Mouse (Mus musculus) cerebellum, adult (tissue): Measurements from ENCODE around the gene Plcb2.

Experiments used
- ATAC-seq: cut with Nextera tagmentation; 2 replicates; pipeline ENCODE4 v1.9.2; 2017; ENCODE audit warnings: mild to moderate bottlenecking, moderate library complexity, mixed read lengths; ENCODE audit not compliant: insufficient number of reproducible peaks, low FRiP score, low TSS enrichment

The Plcb2 gene

GRCm38 (mm10) chr2:118662902-118663803, 65.1 kb downstream of the Plcb2 start, which contains the start of gene Pak6:
Pak6 (plus strand) TSS chr2:118663303.
- ATAC-seq = no peak

- no peak for ATAC-seq
These were observed 66.3 kb downstream of the Plcb2 start for GRCm38 (mm10) chr2:118661891-118662290.

- peak; percentile 69 for ATAC-seq
These were observed 68.2 kb downstream of the Plcb2 start for GRCm38 (mm10) chr2:118659998-118660452.

DNA sequence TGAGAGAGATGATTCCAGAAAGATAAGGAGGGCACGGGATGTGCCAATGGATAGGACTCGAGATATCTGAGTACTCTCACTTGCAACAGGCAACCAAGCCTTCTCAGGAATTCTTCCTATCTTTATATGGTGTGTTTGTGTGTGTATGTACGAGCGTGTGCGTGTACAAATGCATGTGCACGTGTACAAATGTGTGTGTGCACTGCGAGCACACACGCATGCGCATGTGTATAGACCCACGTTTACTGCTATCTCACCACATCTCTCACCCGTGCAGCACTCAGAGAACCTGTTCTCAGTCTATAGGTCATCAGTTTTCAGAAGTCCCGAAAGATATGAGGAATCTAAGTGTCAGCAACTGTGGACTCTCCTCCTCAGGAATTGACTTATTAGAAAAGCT, 68.7 kb downstream of the Plcb2 start:
- 0 out of 2 replicates have a peak, but pooled peaks have one; percentile 5 for ATAC-seq

DNA sequence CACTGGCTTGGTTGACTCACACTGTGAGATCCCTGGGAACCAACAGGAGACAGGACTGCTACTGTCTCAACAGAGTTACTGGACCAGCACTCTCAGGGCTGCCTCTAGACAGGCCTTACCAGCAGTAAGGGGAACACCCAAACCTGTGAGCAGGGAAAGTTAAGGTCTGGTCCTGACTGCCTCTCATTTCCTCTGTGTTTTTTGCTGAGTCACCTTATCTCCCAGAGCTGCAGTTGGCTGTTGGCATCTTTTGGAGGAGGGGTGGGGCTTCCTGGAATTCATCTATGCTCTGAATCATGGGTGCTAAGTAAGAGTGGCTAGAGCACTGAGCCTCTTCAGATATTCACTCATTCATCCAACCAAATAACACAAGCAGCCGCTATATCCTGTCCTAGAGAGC, 69.2 kb downstream of the Plcb2 start:
- no peak for ATAC-seq

- ATAC-seq = no peak
These were observed 69.8 kb downstream of the Plcb2 start for GRCm38 (mm10) chr2:118658457-118658856.
